Mouse (Mus musculus) heart, embryonic 13.5 days (tissue): ENCODE measurements around the gene Fmo4. TPM values are rescaled to one million over a fixed set of nuclear protein-coding genes. Genes with fewer than 3 reads are reported as not detected.

Experiments
- ATAC-seq: fragments of 200-750 bp; cut with Nextera tagmentation; 2 replicates; pipeline ENCODE4 v1.8.0; 2017; ENCODE audit warnings: moderate TSS enrichment; ENCODE audit not compliant: insufficient number of reproducible peaks, low FRiP score, low TSS enrichment; ENCODE audit errors: extremely low read depth
- H3K27ac ChIP-seq: fragments of 300-500 bp; sonication (generic); replicated peaks from 2 replicates; pipeline ENCODE4 v1.5.1; 2015; ENCODE audit warnings: moderate library complexity, mild to moderate bottlenecking, inconsistent platforms
- H3K27me3 ChIP-seq: fragments of 300-500 bp; sonication (generic); replicated peaks from 2 replicates; pipeline ENCODE4 v1.6.1; 2015; ENCODE audit warnings: mild to moderate bottlenecking, inconsistent platforms
- H3K36me3 ChIP-seq: fragments of 300-500 bp; sonication (generic); 2 replicates; pipeline ENCODE4 v1.6.1; 2015; ENCODE audit warnings: mild to moderate bottlenecking, inconsistent platforms
- H3K4me1 ChIP-seq: fragments of 300-500 bp; sonication (generic); 2 replicates; pipeline ENCODE4 v1.6.1; 2015; ENCODE audit warnings: inconsistent platforms
- H3K4me2 ChIP-seq: fragments of 300-500 bp; sonication (generic); 2 replicates; pipeline ENCODE4 v1.6.1; 2015; ENCODE audit warnings: inconsistent platforms, mild to moderate bottlenecking, moderate library complexity
- H3K4me3 ChIP-seq: fragments of 300-500 bp; sonication (generic); 2 replicates; pipeline ENCODE4 v1.5.1; 2015; ENCODE audit warnings: moderate library complexity, mild to moderate bottlenecking, inconsistent platforms
- H3K9ac ChIP-seq: fragments of 300-500 bp; sonication (generic); 2 replicates; pipeline ENCODE4 v1.6.1; 2015; ENCODE audit warnings: inconsistent platforms, mild to moderate bottlenecking, moderate library complexity
- H3K9me3 ChIP-seq: fragments of 300-500 bp; sonication (generic); 2 replicates; pipeline ENCODE4 v1.6.1; 2016; ENCODE audit warnings: inconsistent platforms
- WGBS: fragments of 180-500 bp; shearing (Covaris S2); methylation state at CpG from one replicate; pipeline ENCODE4 v1.1.7; 2015; ENCODE audit warnings: mixed read lengths; 5-methylcytosine and 5-hydroxymethylcytosine counted together
- polyA plus RNA-seq: library from polyadenylated mRNA; unstranded; fragments of >200 nt; fragmentation: Nextera tagmentation; extraction: Ambion mirVana; gene quantifications from 2 replicates; pipeline ENCODE4 v1.2.1, GENCODE M21; 2015

The Fmo4 gene
- polyA plus RNA-seq: 0.08 and 0.38 TPM in 2 replicates

- H3K4me2 ChIP-seq: peak within 1 kb of the TSS; percentile 44
- WGBS: 41% methylated on average over 8 of the region's 8 CpGs
- no peak within 1 kb of the TSS for H3K9ac ChIP-seq
- no peak within 1 kb of the TSS for H3K27ac ChIP-seq
- H3K9me3 ChIP-seq: no peaks in the 10 kb centered on the region
- ATAC-seq: no peak
- H3K36me3 ChIP-seq: no peaks in the 10 kb centered on the region
- 0 out of 2 replicates have a peak within 1 kb of the TSS, but pooled peaks have one; percentile 16 for H3K4me3 ChIP-seq
- H3K4me1 ChIP-seq: no peaks in the 10 kb centered on the region
- H3K27me3 ChIP-seq: no peaks in the 10 kb centered on the region
These were observed at the start of gene Fmo4 for GRCm38 (mm10) chr1:162813836-162814156. TSS of gene Fmo4 (minus strand) at chr1:162813972.

- Histone ChIP-seq H3K9ac (no peak overlapping the region), H3K36me3 (no peaks in the 10 kb centered on the region), H3K4me2 (no peak overlapping the region), H3K27ac (no peak overlapping the region), H3K4me1 (0 out of 2 replicates have a peak, but pooled peaks cover 2% of the 10 kb centered on the region), H3K4me3 (no peak overlapping the region), H3K27me3 (no peaks in the 10 kb centered on the region), H3K9me3 (no peaks in the 10 kb centered on the region)
- 29% methylated on average over 1 of the region's 1 CpGs for WGBS
- no peak for ATAC-seq
These were observed 48.6 kb upstream of the Fmo4 start for GRCm38 (mm10) chr1:162862328-162862727.

- 76% methylated on average over 9 of the region's 9 CpGs for WGBS
- Histone ChIP-seq H3K9ac (no peak overlapping the region), H3K4me1 (0 out of 2 replicates have a peak, but pooled peaks cover 2% of the 10 kb centered on the region), H3K4me3 (no peak overlapping the region), H3K9me3 (no peaks in the 10 kb centered on the region), H3K27ac (no peak overlapping the region), H3K36me3 (no peaks in the 10 kb centered on the region), H3K27me3 (no peaks in the 10 kb centered on the region), H3K4me2 (no peak overlapping the region)
- no peak for ATAC-seq
These were observed 46.3 kb upstream of the Fmo4 start for GRCm38 (mm10) chr1:162859996-162860605.

- no peak overlapping the region for H3K4me2 ChIP-seq
- no peak overlapping the region for H3K4me3 ChIP-seq
- 61% methylated on average over 10 of the region's 10 CpGs for WGBS
- 0 out of 2 replicates have a peak, but pooled peaks cover 2% of the 10 kb centered on the region for H3K4me1 ChIP-seq
- H3K9ac ChIP-seq: no peak overlapping the region
- H3K9me3 ChIP-seq: no peaks in the 10 kb centered on the region
- ATAC-seq: no peak
- H3K36me3 ChIP-seq: no peaks in the 10 kb centered on the region
- no peaks in the 10 kb centered on the region for H3K27me3 ChIP-seq
- no peak overlapping the region for H3K27ac ChIP-seq
These were observed 45.8 kb upstream of the Fmo4 start for GRCm38 (mm10) chr1:162859545-162859976.

GRCm38 (mm10) chr1:162858748-162859130, 45.0 kb upstream of the Fmo4 start:
- Histone ChIP-seq H3K4me3 (peak overlapping the region; percentile 23; the same call in 1 of the 2 replicates), H3K27ac (0 out of 2 replicates have a peak overlapping the region, but pooled peaks have one; percentile 39)

GRCm38 (mm10) chr1:162857766-162858747, 44.3 kb upstream of the Fmo4 start:
- Histone ChIP-seq H3K36me3 (no peaks in the 10 kb centered on the region), H3K27me3 (no peaks in the 10 kb centered on the region), H3K9me3 (no peaks in the 10 kb centered on the region), H3K4me1 (0 out of 2 replicates have a peak, but pooled peaks cover 2% of the 10 kb centered on the region), H3K27ac (no peak overlapping the region), H3K9ac (no peak overlapping the region), H3K4me2 (no peak overlapping the region), H3K4me3 (peak overlapping the region; percentile 23; the same call in 1 of the 2 replicates)
- no peak for ATAC-seq
- 67% methylated on average over 17 of the region's 18 CpGs for WGBS

More at GRCm38 (mm10) chr1:162858748-162859130, 45.0 kb upstream of the Fmo4 start:
- 0 out of 2 replicates have a peak overlapping the region, but pooled peaks have one; percentile 18 for H3K4me2 ChIP-seq
- 71% methylated on average over 12 of the region's 12 CpGs for WGBS
- no peak overlapping the region for H3K9ac ChIP-seq
- no peaks in the 10 kb centered on the region for H3K9me3 ChIP-seq
- 0 out of 2 replicates have a peak, but pooled peaks cover 2% of the 10 kb centered on the region for H3K4me1 ChIP-seq
- no peak for ATAC-seq
- no peaks in the 10 kb centered on the region for H3K27me3 ChIP-seq
- no peaks in the 10 kb centered on the region for H3K36me3 ChIP-seq

GRCm38 (mm10) chr1:162853812-162854482, 40.2 kb upstream of the Fmo4 start:
- Histone ChIP-seq H3K4me3 (no peak overlapping the region), H3K9ac (no peak overlapping the region), H3K27ac (no peak overlapping the region), H3K27me3 (no peaks in the 10 kb centered on the region), H3K36me3 (no peaks in the 10 kb centered on the region), H3K9me3 (no peaks in the 10 kb centered on the region), H3K4me2 (no peak overlapping the region), H3K4me1 (0 out of 2 replicates have a peak, but pooled peaks cover 2% of the 10 kb centered on the region)
- no peak for ATAC-seq
- WGBS: 31% methylated on average over 3 of the region's 3 CpGs

- no peaks in the 10 kb centered on the region for H3K36me3 ChIP-seq
- no peak overlapping the region for H3K27ac ChIP-seq
- no peak for ATAC-seq
- H3K9me3 ChIP-seq: no peaks in the 10 kb centered on the region
- H3K4me1 ChIP-seq: no peaks in the 10 kb centered on the region
- no peak overlapping the region for H3K4me2 ChIP-seq
- no peaks in the 10 kb centered on the region for H3K27me3 ChIP-seq
- H3K4me3 ChIP-seq: no peak overlapping the region
- H3K9ac ChIP-seq: no peak overlapping the region
- 93% methylated on average over 6 of the region's 6 CpGs for WGBS
These were observed 33.8 kb upstream of the Fmo4 start for GRCm38 (mm10) chr1:162847554-162847953.

- H3K4me1 ChIP-seq: no peaks in the 10 kb centered on the region
- ATAC-seq: no peak
- 83% methylated on average over 9 of the region's 9 CpGs for WGBS
- H3K4me2 ChIP-seq: no peak overlapping the region
- no peak overlapping the region for H3K4me3 ChIP-seq
- peaks cover 3% of the 10 kb centered on the region for H3K9me3 ChIP-seq
- no peaks in the 10 kb centered on the region for H3K27me3 ChIP-seq
- H3K36me3 ChIP-seq: no peaks in the 10 kb centered on the region
- no peak overlapping the region for H3K27ac ChIP-seq
- no peak overlapping the region for H3K9ac ChIP-seq
These were observed 26.4 kb upstream of the Fmo4 start for GRCm38 (mm10) chr1:162840211-162840610.

GRCm38 (mm10) chr1:162838976-162839375, 25.2 kb upstream of the Fmo4 start:
- Histone ChIP-seq H3K27me3 (no peaks in the 10 kb centered on the region), H3K4me1 (no peaks in the 10 kb centered on the region), H3K4me2 (no peak overlapping the region), H3K27ac (no peak overlapping the region), H3K4me3 (no peak overlapping the region), H3K9ac (no peak overlapping the region), H3K9me3 (peaks cover 3% of the 10 kb centered on the region), H3K36me3 (no peaks in the 10 kb centered on the region)
- ATAC-seq: no peak
- 80% methylated on average over 6 of the region's 6 CpGs for WGBS

- 78% methylated on average over 5 of the region's 5 CpGs for WGBS
- Histone ChIP-seq H3K27ac (no peak overlapping the region), H3K4me2 (no peak overlapping the region), H3K36me3 (no peaks in the 10 kb centered on the region), H3K9me3 (no peaks in the 10 kb centered on the region), H3K27me3 (no peaks in the 10 kb centered on the region), H3K4me1 (no peaks in the 10 kb centered on the region; the same call in 1 of the 2 replicates), H3K9ac (no peak overlapping the region), H3K4me3 (no peak overlapping the region)
- no peak for ATAC-seq
These were observed 20.6 kb upstream of the Fmo4 start for GRCm38 (mm10) chr1:162834342-162834741.
